Mouse (Mus musculus): ENCODE results near the gene Lasp1. TPM values are rescaled to one million over a fixed set of nuclear protein-coding genes. Genes with fewer than 3 reads are reported as not detected.

Gene Lasp1
- polyA plus RNA-seq, 1 experiment from 2014 or later, result 131 TPM

DNA sequence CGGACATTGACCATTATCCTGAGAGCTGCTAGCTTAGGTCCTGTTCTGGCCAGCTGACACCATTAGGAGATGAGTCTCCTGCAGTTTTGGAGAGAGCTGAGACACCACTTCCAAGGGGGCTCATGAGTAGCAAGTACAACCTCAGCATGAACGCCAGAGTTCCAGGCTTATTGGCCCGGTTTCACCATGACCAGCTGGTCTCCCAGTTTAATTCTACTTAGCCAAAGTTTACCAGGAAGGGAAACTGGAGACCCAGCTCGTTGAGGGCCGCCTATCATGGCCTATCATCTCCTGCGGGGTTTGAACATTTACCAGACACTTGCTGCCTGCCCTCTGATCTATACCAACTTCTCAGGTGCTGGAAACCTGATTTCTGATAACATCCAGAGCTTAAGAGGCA, 8.8 kb downstream of the Lasp1 start:
- no peak for ATAC-seq (ENCODE audit: low FRiP score)
- peak overlapping the region; percentile 41; the same call in 1 of the 2 replicates for H3K27ac ChIP-seq

DNA sequence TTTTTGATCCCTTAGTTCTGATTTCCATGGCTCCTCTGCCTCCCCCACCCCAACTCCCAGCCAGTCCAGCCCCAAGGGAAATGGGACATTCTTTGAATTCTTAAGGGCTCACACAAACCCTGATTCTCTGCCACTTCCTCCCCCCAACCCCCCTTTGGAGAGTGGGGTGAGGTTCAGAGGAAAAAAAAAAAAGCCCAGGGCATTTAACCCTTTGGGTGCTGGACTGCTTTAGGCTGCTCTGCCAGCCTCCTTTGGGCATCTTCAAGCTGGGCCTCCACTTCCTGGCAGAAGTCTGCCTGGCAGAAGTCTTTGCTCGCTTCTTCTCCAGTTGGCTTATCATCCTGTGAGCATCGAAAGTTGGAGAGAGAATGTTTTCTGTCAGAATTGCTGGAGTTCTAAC, 9.3 kb downstream of the Lasp1 start:
- H3K27ac ChIP-seq, result peak overlapping the region; percentile 41
- H3K36me3 ChIP-seq, result peaks cover 30% of the 10 kb centered on the region
- no peak overlapping the region for H3K4me3 ChIP-seq
- no peaks in the 10 kb centered on the region for H3K27me3 ChIP-seq
- 79% methylated on average over 2 of the region's 2 CpGs for WGBS
- H3K4me1 ChIP-seq (replicated peaks), result peaks cover 95% of the 10 kb centered on the region
- H3K4me2 ChIP-seq, result no peak overlapping the region
- no peak for ATAC-seq (ENCODE audit: low FRiP score)
- no peaks in the 10 kb centered on the region for H3K9me3 ChIP-seq
- no peak overlapping the region; the same call in 1 of the 2 replicates for H3K9ac ChIP-seq

More for the DNA sequence above, 8.8 kb downstream of the Lasp1 start:
- H3K9ac ChIP-seq, result no peak overlapping the region
- peaks cover 92% of the 10 kb centered on the region for H3K4me1 ChIP-seq (replicated peaks)
- no peak overlapping the region for H3K4me3 ChIP-seq
- peaks cover 30% of the 10 kb centered on the region for H3K36me3 ChIP-seq
- no peaks in the 10 kb centered on the region for H3K9me3 ChIP-seq
- WGBS, result 57% methylated on average over 6 of the region's 6 CpGs
- H3K27me3 ChIP-seq, result no peaks in the 10 kb centered on the region
- H3K4me2 ChIP-seq, result no peak overlapping the region

DNA sequence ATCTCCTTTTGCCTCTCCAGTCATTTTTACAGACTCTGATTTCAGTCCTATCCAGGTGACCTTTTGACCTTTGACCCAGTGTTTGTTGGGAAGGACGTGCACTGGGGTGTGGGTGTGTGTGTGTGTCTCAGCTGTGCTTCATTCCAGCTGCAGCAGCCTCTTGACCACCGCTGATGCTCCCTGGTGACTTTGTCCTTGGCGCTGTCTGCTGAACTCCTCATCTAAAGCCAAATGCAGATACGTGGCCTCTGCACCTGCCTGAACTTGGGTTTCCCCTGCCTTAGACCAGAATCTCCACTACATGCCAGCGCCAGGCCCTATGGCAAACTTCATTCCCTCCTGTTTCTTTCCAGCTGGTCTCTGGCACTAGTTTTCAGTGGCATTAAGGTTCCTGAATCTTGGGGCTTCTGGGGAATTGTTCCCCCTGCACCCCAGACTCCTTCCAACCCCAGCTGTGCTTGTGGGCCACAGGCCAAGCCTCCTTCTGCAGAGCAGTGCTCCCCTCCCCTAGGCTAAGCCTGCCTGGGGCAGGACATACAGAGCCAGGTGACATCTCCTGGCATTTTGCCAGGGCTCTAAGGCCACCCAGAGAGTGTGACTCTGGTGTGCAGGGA, 9.9 kb downstream of the Lasp1 start:
- H3K4me1 ChIP-seq (replicated peaks), result peaks cover 99% of the 10 kb centered on the region
- H3K4me3 ChIP-seq, result no peak overlapping the region
- no peak overlapping the region; the same call in 1 of the 2 replicates for H3K9ac ChIP-seq
- H3K27ac ChIP-seq, result peak overlapping the region; percentile 41
- H3K36me3 ChIP-seq, result peaks cover 30% of the 10 kb centered on the region
- H3K9me3 ChIP-seq, result no peaks in the 10 kb centered on the region
- no peaks in the 10 kb centered on the region for H3K27me3 ChIP-seq
- 41% methylated on average over 5 of the region's 5 CpGs for WGBS
- H3K4me2 ChIP-seq, result no peak overlapping the region
- ATAC-seq (ENCODE audit: low FRiP score), result no peak

DNA sequence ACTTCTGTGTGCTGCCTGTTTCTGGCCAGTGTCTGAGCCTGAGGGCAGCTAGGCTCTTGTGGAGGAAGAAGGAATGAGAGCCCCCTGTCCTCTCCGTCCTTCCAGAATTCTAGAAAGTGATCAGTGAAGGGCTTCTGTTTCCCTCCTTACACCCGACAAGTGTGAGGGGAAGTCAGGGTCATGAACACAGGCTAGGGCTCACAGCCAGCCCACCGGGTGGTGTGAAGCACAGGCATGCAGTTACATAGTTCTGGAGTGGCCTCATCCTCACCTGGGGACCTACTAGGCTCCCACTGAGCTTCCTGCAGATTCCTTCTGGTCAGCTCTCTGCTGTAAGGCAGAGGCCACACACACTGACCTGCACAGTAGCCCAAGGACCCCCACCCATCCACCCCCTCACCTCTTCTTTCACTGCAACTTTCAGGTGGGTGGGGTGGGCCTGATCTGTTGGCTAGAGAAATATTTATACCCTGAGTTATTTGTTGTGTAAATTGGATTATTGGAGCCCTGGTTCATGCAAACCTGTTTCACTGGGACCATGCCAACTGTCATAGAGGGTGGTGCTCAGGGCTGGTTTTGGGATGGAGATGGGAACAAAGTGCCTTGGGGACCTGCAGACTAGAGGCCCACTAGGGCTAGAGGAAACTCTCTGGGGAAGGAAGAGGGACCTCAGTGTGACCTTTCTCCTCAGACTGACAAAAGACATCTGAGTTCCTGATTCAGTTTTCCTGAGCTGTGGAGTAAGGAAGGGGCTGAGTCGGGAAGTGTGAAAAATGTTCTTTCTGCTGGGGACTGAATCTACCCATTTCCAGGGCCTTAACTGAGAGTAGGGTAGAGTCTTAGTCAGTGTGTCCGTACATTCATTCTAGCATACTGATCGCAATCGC, 10.7 kb downstream of the Lasp1 start:
- Histone ChIP-seq H3K9ac (no peak overlapping the region), H3K4me2 (no peak overlapping the region), H3K36me3 (peaks cover 30% of the 10 kb centered on the region), H3K27me3 (no peaks in the 10 kb centered on the region), H3K4me1 (replicated peaks) (peaks cover 98% of the 10 kb centered on the region), H3K4me3 (no peak overlapping the region), H3K27ac (peak overlapping the region; percentile 41), H3K9me3 (no peaks in the 10 kb centered on the region)
- 75% methylated on average over 7 of the region's 7 CpGs for WGBS
- no peak for ATAC-seq (ENCODE audit: low FRiP score)

DNA sequence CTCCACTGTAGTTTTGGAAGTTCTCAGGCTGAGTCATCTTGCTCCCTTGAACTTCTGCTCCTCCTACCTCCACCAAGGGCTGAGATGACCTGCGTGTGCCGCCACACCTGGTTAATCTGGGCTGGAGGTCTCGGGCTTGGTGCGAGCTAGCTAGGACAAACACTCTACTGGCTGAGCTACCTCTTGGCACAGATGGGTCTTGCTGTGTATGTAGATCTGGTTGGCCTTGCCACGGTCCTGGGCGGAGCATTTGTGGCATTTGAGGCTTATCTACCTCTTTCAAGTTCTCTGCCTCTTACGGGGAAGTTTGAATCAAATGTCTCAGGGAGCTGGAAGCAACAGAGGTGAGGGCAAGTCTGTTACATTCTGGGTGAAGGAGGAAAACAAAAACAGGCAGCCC, 11.6 kb downstream of the Lasp1 start:
- Histone ChIP-seq H3K4me2 (no peak overlapping the region), H3K9me3 (no peaks in the 10 kb centered on the region), H3K36me3 (peaks cover 37% of the 10 kb centered on the region), H3K4me1 (replicated peaks) (peaks cover 98% of the 10 kb centered on the region), H3K4me3 (no peak overlapping the region), H3K9ac (no peak overlapping the region), H3K27me3 (no peaks in the 10 kb centered on the region), H3K27ac (peak overlapping the region; percentile 95; the same call in 1 of the 2 replicates)
- WGBS, result 86% methylated on average over 7 of the region's 7 CpGs
- ATAC-seq (ENCODE audit: low FRiP score), result no peak

DNA sequence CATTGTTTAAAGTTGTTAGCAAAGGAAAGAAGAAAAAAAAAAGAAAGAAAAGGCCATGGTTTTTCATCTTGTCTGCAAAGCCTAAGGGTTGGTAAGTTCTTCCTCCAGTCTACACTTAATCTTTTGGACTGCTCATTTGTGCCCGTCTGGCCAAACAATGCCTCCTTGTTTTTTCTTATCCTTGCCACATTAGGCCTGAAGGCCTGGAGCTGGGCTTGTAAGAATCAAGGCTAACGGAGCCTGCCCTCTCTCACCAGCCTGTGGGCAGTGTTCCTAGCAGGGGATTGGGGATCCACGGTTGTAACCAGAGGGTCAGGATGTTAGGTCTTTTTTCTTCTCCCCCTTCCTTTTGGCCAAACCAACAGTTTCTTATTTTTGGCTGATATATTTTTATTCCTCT, 12.2 kb downstream of the Lasp1 start:
- no peak for ATAC-seq (ENCODE audit: low FRiP score)
- peaks cover 98% of the 10 kb centered on the region for H3K4me1 ChIP-seq (replicated peaks)
- peak overlapping the region; percentile 95 for H3K27ac ChIP-seq
- no peaks in the 10 kb centered on the region for H3K27me3 ChIP-seq
- peak overlapping the region; percentile 48; the same call in 1 of the 2 replicates for H3K4me2 ChIP-seq
- peaks cover 43% of the 10 kb centered on the region for H3K36me3 ChIP-seq
- no peak overlapping the region for H3K4me3 ChIP-seq
- 0 out of 2 replicates have a peak overlapping the region, but pooled peaks have one; percentile 66 for H3K9ac ChIP-seq
- H3K9me3 ChIP-seq, result no peaks in the 10 kb centered on the region
- 10% methylated on average over 3 of the region's 3 CpGs for WGBS

DNA sequence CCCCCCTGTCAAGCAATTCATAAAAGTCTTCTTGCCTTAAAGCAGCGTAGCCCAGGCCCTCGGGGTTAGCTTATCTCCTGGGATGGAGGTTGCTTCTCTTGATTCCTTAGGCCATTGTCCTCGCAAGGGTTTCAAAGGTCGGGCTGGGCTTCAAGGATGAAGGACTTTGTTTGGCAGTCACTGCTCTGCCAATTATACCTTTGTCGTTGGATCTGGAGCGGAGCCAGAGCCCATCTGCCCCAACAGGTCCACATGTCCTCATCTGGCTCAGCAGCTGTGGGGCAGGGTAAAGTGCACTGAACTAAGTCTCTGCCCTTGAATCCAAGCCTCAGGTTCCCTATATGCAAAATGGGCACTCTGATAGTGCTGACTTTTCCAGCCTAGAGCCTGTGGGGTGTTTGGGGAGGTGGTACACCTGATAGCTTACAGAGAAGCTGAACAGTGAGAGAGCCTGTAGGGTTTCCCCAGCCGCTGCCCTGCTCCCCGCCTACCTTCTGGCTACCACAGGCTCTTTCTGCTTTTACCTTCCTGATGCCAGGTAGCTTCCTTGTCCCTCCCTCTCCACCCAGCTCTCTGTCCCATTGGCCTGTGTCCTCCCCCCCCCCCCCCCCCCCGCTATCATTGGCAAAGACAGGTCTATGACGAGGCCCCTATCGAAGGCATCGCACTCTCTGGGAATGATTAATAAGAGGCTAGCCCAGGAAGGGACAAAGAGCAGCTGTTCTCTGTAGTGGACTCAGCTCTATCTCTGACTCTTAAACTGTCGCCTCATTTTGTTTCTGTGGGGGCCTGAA, 13.0 kb downstream of the Lasp1 start:
- Histone ChIP-seq H3K36me3 (peaks cover 51% of the 10 kb centered on the region), H3K27me3 (no peaks in the 10 kb centered on the region), H3K4me2 (peak overlapping the region; percentile 48), H3K27ac (peak overlapping the region; percentile 95), H3K9ac (peak overlapping the region; percentile 66), H3K4me1 (replicated peaks) (peaks cover 95% of the 10 kb centered on the region), H3K4me3 (0 out of 2 replicates have a peak overlapping the region, but pooled peaks have one; percentile 15), H3K9me3 (no peaks in the 10 kb centered on the region)
- peak; percentile 21 for ATAC-seq (ENCODE audit: low FRiP score)
- WGBS, result 29% methylated on average over 11 of the region's 13 CpGs

DNA sequence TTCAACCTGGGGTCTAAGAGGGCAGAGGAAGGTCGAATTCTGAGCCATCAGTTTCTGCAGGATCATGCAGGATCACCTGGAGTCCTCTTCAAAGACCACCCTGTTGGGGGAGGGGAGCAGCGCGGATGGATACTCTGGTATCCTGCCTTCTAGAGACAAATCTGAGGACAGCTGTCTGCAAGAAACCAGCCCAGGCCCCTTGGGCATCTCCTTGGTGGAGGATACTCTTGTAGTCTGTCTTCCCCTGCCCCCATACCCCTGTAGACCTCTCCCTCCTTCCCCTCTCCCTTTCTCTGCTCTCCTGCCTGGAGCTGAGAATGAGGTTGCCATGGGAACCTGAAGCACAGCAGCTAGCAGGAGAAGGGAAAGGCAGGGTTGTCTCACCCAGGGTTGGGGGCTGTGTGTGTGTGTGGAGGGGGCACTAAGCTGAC, 13.7 kb downstream of the Lasp1 start:
- 20% methylated on average over 3 of the region's 3 CpGs for WGBS
- Histone ChIP-seq H3K4me3 (peak overlapping the region; percentile 15; the same call in 1 of the 2 replicates), H3K27me3 (no peaks in the 10 kb centered on the region), H3K4me2 (peak overlapping the region; percentile 48), H3K9ac (peak overlapping the region; percentile 66), H3K4me1 (replicated peaks) (peaks cover 94% of the 10 kb centered on the region), H3K27ac (peak overlapping the region; percentile 95), H3K9me3 (no peaks in the 10 kb centered on the region), H3K36me3 (peaks cover 51% of the 10 kb centered on the region)
- peak; percentile 87 for ATAC-seq (ENCODE audit: low FRiP score)

DNA sequence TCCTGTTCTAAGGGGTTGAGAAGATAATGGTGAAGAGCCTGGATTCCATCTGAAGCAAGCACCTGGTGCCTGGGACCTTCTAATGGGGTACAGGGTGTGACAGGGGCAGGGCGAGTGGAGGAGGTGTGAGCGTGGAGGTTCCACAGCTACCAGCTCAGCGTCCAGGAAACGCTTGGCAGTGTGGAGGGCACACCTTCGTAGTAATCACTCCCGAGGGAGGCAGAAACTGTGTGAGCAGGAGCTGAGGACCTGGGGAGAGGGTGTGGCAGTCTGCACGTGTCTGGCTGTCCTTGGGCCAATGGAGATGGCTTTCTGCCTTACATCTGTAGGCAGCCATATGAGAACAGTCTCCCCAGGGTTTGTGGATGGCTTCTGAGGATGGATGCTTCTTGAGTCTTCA, 14.3 kb downstream of the Lasp1 start:
- WGBS, result 42% methylated on average over 7 of the region's 7 CpGs
- Histone ChIP-seq H3K36me3 (peaks cover 49% of the 10 kb centered on the region), H3K27ac (peak overlapping the region; percentile 95), H3K9ac (peak overlapping the region; percentile 66), H3K4me2 (peak overlapping the region; percentile 48), H3K4me1 (replicated peaks) (peaks cover 94% of the 10 kb centered on the region), H3K27me3 (no peaks in the 10 kb centered on the region), H3K4me3 (0 out of 2 replicates have a peak overlapping the region, but pooled peaks have one; percentile 15), H3K9me3 (no peaks in the 10 kb centered on the region)
- peak; percentile 43 for ATAC-seq (ENCODE audit: low FRiP score)

DNA sequence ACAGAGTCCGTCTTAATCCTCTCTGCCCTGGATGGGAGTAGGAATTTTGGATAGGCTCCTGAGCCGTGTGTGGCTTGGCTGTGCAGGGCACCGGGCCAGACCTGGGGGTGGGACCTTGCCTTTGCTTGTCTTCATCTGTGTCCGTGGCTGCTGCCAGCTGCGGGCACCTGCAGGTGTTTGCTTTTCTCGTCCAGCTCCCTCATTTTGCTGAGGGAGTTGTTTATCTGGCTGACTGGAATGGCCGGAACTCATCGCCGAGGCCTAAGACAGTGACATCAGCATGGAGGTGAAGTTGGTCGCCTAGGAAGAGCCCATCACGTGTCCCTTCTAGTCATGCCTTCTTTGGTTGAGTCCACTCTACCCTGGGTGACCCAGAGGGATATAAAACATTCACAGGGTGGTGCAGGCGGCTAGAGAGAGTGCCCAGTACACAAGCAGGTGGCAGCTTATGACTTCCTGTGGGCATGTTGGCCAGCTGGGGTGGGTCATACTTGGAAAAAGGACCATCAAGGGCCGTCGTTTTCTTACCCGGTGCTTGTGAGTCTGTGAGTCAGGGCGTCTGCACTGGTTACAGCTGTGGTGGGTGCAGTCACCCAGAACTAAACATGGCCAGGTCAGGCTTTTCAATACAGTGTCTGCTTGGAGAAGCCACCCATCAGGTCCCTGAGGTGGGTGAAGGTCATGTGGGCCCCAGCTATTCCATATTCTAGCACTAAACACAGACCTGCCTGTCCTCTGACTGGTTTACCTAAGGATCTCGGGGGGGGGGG, 15.1 kb downstream of the Lasp1 start:
- no peak overlapping the region for H3K4me2 ChIP-seq
- WGBS, result 75% methylated on average over 17 of the region's 17 CpGs
- peak overlapping the region; percentile 95 for H3K27ac ChIP-seq
- H3K9me3 ChIP-seq, result no peaks in the 10 kb centered on the region
- no peak for ATAC-seq (ENCODE audit: low FRiP score)
- no peak overlapping the region for H3K9ac ChIP-seq
- H3K4me1 ChIP-seq (replicated peaks), result peaks cover 94% of the 10 kb centered on the region
- no peaks in the 10 kb centered on the region for H3K27me3 ChIP-seq
- peaks cover 45% of the 10 kb centered on the region for H3K36me3 ChIP-seq
- no peak overlapping the region for H3K4me3 ChIP-seq

DNA sequence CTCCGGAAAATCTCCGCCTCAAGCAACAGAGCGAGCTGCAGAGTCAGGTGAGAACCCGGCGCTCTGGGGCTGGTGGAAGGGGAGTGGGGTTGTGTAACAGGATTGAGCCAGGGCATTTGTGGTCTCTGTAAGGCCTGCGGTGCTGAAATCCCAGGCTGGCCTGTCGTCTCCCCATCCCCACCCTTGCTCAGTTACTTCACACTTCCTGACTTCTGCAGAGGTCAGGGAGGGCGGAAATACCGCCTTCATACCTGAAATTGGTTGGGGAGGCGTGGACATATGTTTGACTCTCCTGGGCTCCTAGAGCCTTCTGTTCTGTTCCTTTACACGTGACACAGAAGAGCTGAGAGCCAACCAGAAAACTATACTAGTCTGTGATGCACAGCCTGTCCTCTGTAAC, 16.9 kb downstream of the Lasp1 start:
- H3K4me3 ChIP-seq, result no peak overlapping the region
- no peak overlapping the region for H3K4me2 ChIP-seq
- peaks cover 82% of the 10 kb centered on the region for H3K4me1 ChIP-seq (replicated peaks)
- no peaks in the 10 kb centered on the region for H3K27me3 ChIP-seq
- H3K9me3 ChIP-seq, result no peaks in the 10 kb centered on the region
- H3K36me3 ChIP-seq, result peaks cover 49% of the 10 kb centered on the region
- ATAC-seq (ENCODE audit: low FRiP score), result no peak
- 84% methylated on average over 11 of the region's 11 CpGs for WGBS
- H3K27ac ChIP-seq, result no peak overlapping the region
- peak overlapping the region; percentile 53; the same call in 1 of the 2 replicates for H3K9ac ChIP-seq
